Mouse (Mus musculus) thymus, adult 2 months (tissue): ENCODE data around the gene Akt1. TPM values are rescaled to one million over a fixed set of nuclear protein-coding genes. Genes with fewer than 3 reads are reported as not detected.

Experiments
- DNase-seq: peaks from one replicate; pipeline ENCODE4 v3.0.0; 2021
- H3K27ac ChIP-seq: fragments of 200-500 bp; 2 replicates; pipeline ENCODE4 v1.5.1; 2012; ENCODE audit warnings: low read length, control low read depth; ENCODE audit not compliant: control insufficient read depth, insufficient read depth
- H3K27me3 ChIP-seq: fragments of 200-500 bp; 2 replicates; pipeline ENCODE4 v1.6.1; 2012; ENCODE audit warnings: mild to moderate bottlenecking, low read length, moderate library complexity, mixed read lengths; ENCODE audit not compliant: control insufficient read depth, insufficient read depth
- H3K36me3 ChIP-seq: fragments of 200-500 bp; 2 replicates; pipeline ENCODE4 v1.6.1; 2012; ENCODE audit warnings: mild to moderate bottlenecking, low read length, moderate library complexity; ENCODE audit not compliant: control insufficient read depth, insufficient read depth
- H3K4me1 ChIP-seq: fragments of 200-500 bp; replicated peaks from 2 replicates; pipeline ENCODE4 v1.6.1; 2012; ENCODE audit warnings: low read length; ENCODE audit not compliant: control insufficient read depth, insufficient read depth
- H3K4me3 ChIP-seq: fragments of 200-500 bp; 2 replicates; pipeline ENCODE4 v1.5.1; 2012; ENCODE audit warnings: mild to moderate bottlenecking, low read length, control low read depth, moderate library complexity; ENCODE audit not compliant: control insufficient read depth, insufficient read depth
- CTCF ChIP-seq: fragments of 200-500 bp; IDR thresholded peaks from 2 replicates; pipeline ENCODE4 v1.5.1; 2012; ENCODE audit warnings: mild to moderate bottlenecking, control low read depth, low read length, moderate library complexity, borderline replicate concordance; ENCODE audit not compliant: control insufficient read depth, poor library complexity, insufficient read depth; ENCODE audit errors: extremely low read depth
- POLR2A ChIP-seq: fragments of 200-500 bp; IDR thresholded peaks from 2 replicates; pipeline ENCODE4 v1.6.1; 2012; ENCODE audit warnings: mild to moderate bottlenecking, low read length, control low read depth, moderate library complexity; ENCODE audit not compliant: control insufficient read depth, poor library complexity, insufficient read depth; ENCODE audit errors: extremely low read depth
- WGBS: fragments of 180-500 bp; shearing (Covaris S2); methylation state at CpG from one replicate; pipeline ENCODE4 v1.1.7; 2018; 5-methylcytosine and 5-hydroxymethylcytosine counted together
- polyA plus RNA-seq: library from polyadenylated mRNA; depleted of rRNA; stranded (reverse); fragments of >200 nt; gene quantifications from 2 replicates; pipeline ENCODE4 v1.2.3, GENCODE M21; 2012

Gene Akt1
- polyA plus RNA-seq, 1 experiment: 220 TPM

DNA sequence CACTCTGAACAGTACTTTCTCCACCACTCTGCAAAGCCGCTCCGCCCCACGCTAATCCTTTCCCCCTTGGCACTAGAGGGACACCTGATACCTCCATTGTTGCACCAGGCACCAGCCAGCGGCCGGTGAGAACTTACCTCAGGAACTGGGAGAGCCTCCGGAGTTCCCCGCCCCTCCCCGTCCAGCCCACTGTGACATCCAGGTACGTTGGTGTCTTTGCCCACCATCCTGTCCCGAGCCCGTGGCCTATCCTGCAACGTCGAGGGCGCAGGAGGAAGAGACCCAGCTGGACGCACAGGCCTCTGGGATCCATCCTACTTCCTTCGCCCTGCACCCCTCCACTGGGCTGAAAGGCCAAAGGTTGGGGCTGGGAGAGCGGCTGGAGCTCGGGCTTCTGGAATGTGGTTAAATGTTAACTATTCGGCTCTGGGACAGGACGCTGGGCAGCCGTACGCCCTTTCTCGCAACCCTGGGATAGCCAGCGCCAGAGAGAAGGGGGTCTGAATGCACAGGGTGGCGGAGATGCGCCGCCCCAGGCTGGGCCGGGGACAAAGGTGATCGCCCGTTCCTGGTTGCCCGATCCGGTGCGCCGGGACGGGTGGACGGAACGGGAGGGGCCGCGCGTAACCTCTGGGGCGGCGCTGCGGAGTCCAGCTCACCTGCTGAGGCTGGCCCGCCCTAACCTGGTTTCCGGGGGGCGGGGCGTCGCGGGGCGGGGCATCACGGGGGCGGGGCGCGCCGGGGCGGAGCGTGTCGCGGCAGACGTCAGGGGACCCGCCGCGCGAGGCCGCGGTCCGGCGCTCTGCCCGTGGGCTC lies 46.9 kb upstream of the Akt1 start:
- Histone ChIP-seq H3K4me1 (peaks cover 14% of the 10 kb centered on the region), H3K4me3 (peak overlapping the region; percentile 50), H3K27me3 (no peaks in the 10 kb centered on the region; the same call in 1 of the 2 replicates), H3K36me3 (no peaks in the 10 kb centered on the region), H3K27ac (no peak overlapping the region)
- WGBS: 20% methylated on average over 68 of the region's 69 CpGs
- DNase-seq: peak; percentile 46
- TF ChIP-seq POLR2A: no peak
- peak; percentile 52; the same call in 1 of the 2 replicates for TF ChIP-seq CTCF

DNA sequence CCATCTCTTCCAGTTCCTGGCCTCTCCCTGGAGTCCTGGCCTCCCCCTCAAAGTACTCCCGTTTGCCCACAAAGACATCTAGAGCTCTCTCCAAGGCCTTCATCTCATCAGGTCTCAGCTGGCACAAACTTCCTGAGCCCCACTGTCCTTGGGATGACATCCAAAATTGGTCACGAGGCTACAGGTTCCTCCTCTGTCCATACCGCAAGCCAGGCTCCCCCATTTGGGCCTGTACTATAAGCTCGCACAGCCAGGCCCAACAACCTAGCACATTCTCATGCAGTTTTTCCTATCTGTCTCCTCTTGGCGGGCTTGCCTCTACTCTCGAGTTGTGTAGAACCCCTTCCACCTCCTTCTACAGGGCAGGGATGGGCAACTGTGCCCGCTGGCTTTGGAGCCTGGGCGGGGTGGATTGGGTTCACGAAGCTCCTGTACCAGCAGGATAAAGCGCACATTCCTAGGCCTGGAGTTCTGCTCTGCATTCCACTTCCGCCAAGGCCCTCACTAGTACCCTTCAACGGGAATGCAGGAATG lies 46.3 kb upstream of the Akt1 start:
- Histone ChIP-seq H3K36me3 (no peaks in the 10 kb centered on the region), H3K4me3 (no peak overlapping the region), H3K27ac (no peak overlapping the region; the same call in 1 of the 2 replicates), H3K4me1 (peaks cover 14% of the 10 kb centered on the region), H3K27me3 (no peaks in the 10 kb centered on the region; the same call in 1 of the 2 replicates)
- DNase-seq: no peak
- TF ChIP-seq CTCF: no peak
- TF ChIP-seq POLR2A: no peak
- 94% methylated on average over 12 of the region's 12 CpGs for WGBS

DNA sequence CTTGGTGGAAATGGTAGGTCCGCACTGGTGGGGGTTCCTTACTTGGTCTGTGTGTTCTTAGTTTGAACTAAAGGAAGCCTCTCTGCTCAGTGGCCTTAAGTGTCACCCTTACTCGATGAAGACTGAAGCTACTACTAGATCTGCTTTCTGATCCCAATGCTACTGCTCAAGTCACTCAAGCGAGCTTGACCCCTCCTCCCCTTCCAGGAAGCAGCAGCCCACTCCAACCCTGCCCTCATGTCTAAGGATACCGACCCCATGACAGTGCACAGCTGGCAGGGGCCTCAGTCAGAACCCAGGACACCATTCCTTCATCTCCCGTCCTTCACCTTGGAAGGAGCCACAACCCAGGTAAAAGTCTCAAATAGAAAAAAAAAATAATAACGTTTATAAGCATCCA lies 45.5 kb upstream of the Akt1 start, which contains the start of gene Cep170b:
Cep170b (plus strand) TSS at position 240 of the 400 bp plus-strand sequence.
- Histone ChIP-seq H3K27me3 (no peaks in the 10 kb centered on the region; the same call in 1 of the 2 replicates), H3K36me3 (no peaks in the 10 kb centered on the region), H3K27ac (no peak within 1 kb of the TSS; the same call in 1 of the 2 replicates), H3K4me1 (peaks cover 14% of the 10 kb centered on the region), H3K4me3 (no peak within 1 kb of the TSS)
- 62% methylated on average over 6 of the region's 6 CpGs for WGBS
- no peak for DNase-seq
- TF ChIP-seq CTCF: no peak
- TF ChIP-seq POLR2A: no peak

DNA sequence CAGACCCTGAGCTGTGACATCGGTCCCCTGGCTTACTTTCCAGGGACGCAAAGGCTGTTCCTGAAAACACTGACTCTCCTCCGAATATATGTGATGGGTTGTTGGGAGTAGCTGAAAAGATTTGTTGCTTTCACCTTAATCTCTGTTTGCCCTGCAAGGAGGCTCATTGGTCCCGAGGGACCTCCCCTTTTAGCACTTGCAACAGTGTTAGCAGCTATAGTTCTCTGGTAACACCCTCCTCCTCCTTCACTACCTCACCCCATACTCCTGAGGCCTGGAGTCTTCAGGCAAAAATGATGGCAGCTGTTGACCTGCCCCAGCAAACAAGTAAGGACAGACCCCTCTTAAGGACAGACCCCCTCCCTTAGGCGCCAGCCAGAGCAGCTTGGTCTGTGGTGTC lies 44.3 kb upstream of the Akt1 start:
- no peaks in the 10 kb centered on the region; the same call in 1 of the 2 replicates for H3K27me3 ChIP-seq
- no peak overlapping the region for H3K27ac ChIP-seq
- TF ChIP-seq POLR2A (no peak), CTCF (no peak)
- H3K4me1 ChIP-seq: peaks cover 14% of the 10 kb centered on the region
- no peak for DNase-seq
- no peak overlapping the region for H3K4me3 ChIP-seq
- H3K36me3 ChIP-seq: no peaks in the 10 kb centered on the region
- 94% methylated on average over 5 of the region's 5 CpGs for WGBS

DNA sequence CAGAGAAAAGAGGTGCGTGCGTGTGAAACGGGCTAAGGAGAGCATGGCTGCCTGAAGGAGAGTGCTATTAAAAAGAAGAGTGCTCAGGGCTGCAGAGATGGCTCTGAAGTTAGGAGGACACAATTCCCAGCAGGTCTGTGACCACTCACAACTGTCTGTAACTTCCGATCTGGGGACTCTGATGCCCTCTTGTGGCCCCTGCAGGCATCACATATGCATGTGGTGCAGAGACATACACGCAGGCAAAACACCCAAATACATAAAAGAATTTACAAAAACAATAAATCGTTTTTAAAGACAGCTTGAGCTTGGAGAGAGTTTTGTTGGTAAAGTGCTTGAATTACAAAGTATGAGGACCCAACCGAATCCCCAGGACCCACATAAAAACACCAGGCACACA lies 42.5 kb upstream of the Akt1 start:
- 32% methylated on average over 7 of the region's 7 CpGs for WGBS
- TF ChIP-seq CTCF (peak; percentile 52; the same call in 1 of the 2 replicates), POLR2A (no peak)

DNA sequence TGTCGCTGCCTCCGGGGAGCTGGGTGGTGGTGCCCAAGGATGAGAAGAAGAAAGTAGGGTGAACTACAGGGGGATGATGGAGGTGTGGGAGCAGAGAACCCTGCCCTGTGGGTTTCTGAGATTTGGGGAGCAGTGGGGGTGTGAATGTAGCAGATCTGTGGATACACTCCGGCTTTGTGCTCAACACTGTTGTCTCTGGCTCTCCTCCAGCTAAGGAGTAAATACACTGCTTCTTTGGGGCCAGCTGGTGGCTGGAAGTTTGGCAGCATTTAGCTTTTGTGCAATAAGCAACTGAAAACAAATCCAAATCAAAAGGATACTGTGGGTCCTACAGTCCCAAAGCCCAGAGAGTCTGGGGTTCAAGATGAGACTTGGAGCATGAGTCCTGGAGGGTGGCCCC lies 39.3 kb upstream of the Akt1 start:
- Histone ChIP-seq H3K27ac (no peak overlapping the region), H3K4me1 (no peaks in the 10 kb centered on the region), H3K36me3 (no peaks in the 10 kb centered on the region), H3K27me3 (no peaks in the 10 kb centered on the region), H3K4me3 (no peak overlapping the region)
- no peak for DNase-seq
- WGBS: 78% methylated on average over 3 of the region's 3 CpGs
- TF ChIP-seq POLR2A (no peak), CTCF (no peak)

More for the DNA sequence above, 42.5 kb upstream of the Akt1 start:
- no peaks in the 10 kb centered on the region for H3K27me3 ChIP-seq
- no peak overlapping the region for H3K27ac ChIP-seq
- DNase-seq: peak; percentile 68
- no peak overlapping the region for H3K4me3 ChIP-seq
- H3K36me3 ChIP-seq: no peaks in the 10 kb centered on the region
- peaks cover 6% of the 10 kb centered on the region; the same call in 1 of the 2 replicates for H3K4me1 ChIP-seq
